Mouse (Mus musculus): ENCODE measurements around the gene Abtb2.

GRCm38 (mm10) chr2:103590645-103591044 lies 24.5 kb downstream of the Abtb2 start:
- no peak for TF ChIP-seq POLR2A (IDR thresholded peaks at IDR 0.05; ENCODE audit: insufficient read length, low read depth)
- no peak for TF ChIP-seq USF1 (IDR thresholded peaks at IDR 0.05; ENCODE audit: low read depth)
- no peak for TF ChIP-seq TCF12 (IDR thresholded peaks at IDR 0.05; ENCODE audit: insufficient read depth, poor library complexity, severe bottlenecking)
- TF ChIP-seq MAX (IDR thresholded peaks at IDR 0.05; ENCODE audit: low read depth) = no peak
- TF ChIP-seq MYOG (IDR thresholded peaks at IDR 0.05; ENCODE audit: control insufficient read depth in 1 of 3, insufficient read depth in 1 of 3, insufficient read length in 2 of 3, low read depth in 2 of 3) = no peak
- no peak for TF ChIP-seq REST (IDR thresholded peaks at IDR 0.05; ENCODE audit: insufficient read depth, insufficient read length)
- no peak for TF ChIP-seq POLR2AphosphoS2 (IDR thresholded peaks at IDR 0.05; ENCODE audit: insufficient read length, low read depth)
- no peak for TF ChIP-seq CEBPB (IDR thresholded peaks at IDR 0.05; ENCODE audit: insufficient read depth, poor library complexity, severe bottlenecking)
